Mouse (Mus musculus) neural tube, embryonic 13.5 days (tissue): Measurements from ENCODE around the gene Zfp786. TPM values are rescaled to one million over a fixed set of nuclear protein-coding genes. Genes with fewer than 3 reads are reported as not detected.
"Not testable (repeated sequence)": the region's sequence is repeated elsewhere in the genome, so short reads cannot be mapped to it uniquely, and the experiment has no call there.

Experiments
- ATAC-seq: fragments of 200-750 bp; cut with Nextera tagmentation; 2 replicates; pipeline ENCODE4 v1.8.0; 2017; ENCODE audit warnings: low read depth, mild to moderate bottlenecking, moderate TSS enrichment, moderate library complexity
- H3K27ac ChIP-seq: fragments of 300-500 bp; sonication (generic); replicated peaks from 2 replicates; pipeline ENCODE4 v1.5.1; 2015; ENCODE audit warnings: moderate library complexity, mild to moderate bottlenecking, inconsistent platforms
- H3K27me3 ChIP-seq: fragments of 300-500 bp; sonication (generic); 2 replicates; pipeline ENCODE4 v1.6.1; 2015; ENCODE audit warnings: mild to moderate bottlenecking, inconsistent platforms
- H3K36me3 ChIP-seq: fragments of 300-500 bp; sonication (generic); 2 replicates; pipeline ENCODE4 v1.6.1; 2015; ENCODE audit warnings: mild to moderate bottlenecking, inconsistent platforms
- H3K4me1 ChIP-seq: fragments of 300-500 bp; sonication (generic); replicated peaks from 2 replicates; pipeline ENCODE4 v1.6.1; 2015; ENCODE audit warnings: inconsistent platforms
- H3K4me2 ChIP-seq: fragments of 300-500 bp; sonication (generic); 2 replicates; pipeline ENCODE4 v1.6.1; 2015; ENCODE audit warnings: inconsistent platforms, mild to moderate bottlenecking, moderate library complexity
- H3K4me3 ChIP-seq: fragments of 300-500 bp; sonication (generic); 2 replicates; pipeline ENCODE4 v1.5.1; 2015; ENCODE audit warnings: mild to moderate bottlenecking, inconsistent platforms
- H3K9ac ChIP-seq: fragments of 300-500 bp; sonication (generic); 2 replicates; pipeline ENCODE4 v1.6.1; 2015; ENCODE audit warnings: moderate library complexity, mild to moderate bottlenecking, inconsistent platforms
- H3K9me3 ChIP-seq: fragments of 300-500 bp; sonication (generic); 2 replicates; pipeline ENCODE4 v1.6.1; 2016; ENCODE audit warnings: inconsistent platforms
- WGBS: fragments of 180-500 bp; shearing (Covaris S2); methylation state at CpG from one replicate; pipeline ENCODE4 v1.1.7; 2015; 5-methylcytosine and 5-hydroxymethylcytosine counted together
- microRNA counts: library from miRNA; unstranded; fragments of <30 nt; microRNA quantifications from one replicate; lab custom pipeline; 2016
- microRNA-seq: library from miRNA; unstranded; fragments of <30 nt; microRNA quantifications from one replicate; pipeline ENCODE4, GENCODE M21; 2016
- polyA plus RNA-seq: library from polyadenylated mRNA; unstranded; fragments of >200 nt; fragmentation: Nextera tagmentation; extraction: Ambion mirVana; gene quantifications from 2 replicates; pipeline ENCODE4 v1.2.1, GENCODE M21; 2015

Zfp786 gene
- polyA plus RNA-seq, 1 experiment from 2014 or later, result 17.1 TPM

DNA sequence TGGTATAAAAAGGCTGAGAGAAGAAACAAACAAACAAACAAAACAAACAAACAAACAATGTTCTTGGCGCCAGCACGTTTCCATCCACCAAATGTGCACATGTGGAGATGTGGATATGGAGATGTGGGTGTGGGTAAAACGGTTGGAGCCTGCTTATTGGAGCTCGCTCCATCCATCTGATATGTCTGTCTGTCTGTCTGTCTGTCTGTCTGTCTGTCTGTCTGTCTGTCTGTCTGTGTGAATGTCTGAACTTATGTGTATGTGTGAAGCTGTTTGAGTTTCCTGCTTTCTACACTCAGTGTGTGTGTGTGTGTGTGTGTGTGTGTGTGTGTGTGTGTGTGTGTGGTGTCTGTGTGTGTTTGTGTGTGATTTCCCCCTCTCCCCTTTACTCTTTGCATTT lies 60.8 kb downstream of the Zfp786 start:
- H3K27ac ChIP-seq, H3K27me3 ChIP-seq, H3K4me2 ChIP-seq, H3K4me1 ChIP-seq, H3K9ac ChIP-seq, H3K4me3 ChIP-seq, ATAC-seq, H3K9me3 ChIP-seq, H3K36me3 ChIP-seq: not testable (repeated sequence)
- 68% methylated on average over 4 of the region's 4 CpGs for WGBS

MicroRNAs encoded within 50 kb of the gene (microRNA counts, 519-probe panel; counts per million panel counts)
- microRNA mmu-miR-704 (lab: Ali Mortazavi, UCI), result not detected

Small RNA genes lying within 50 kb of the gene (microRNA-seq; reads per million reads assigned to microRNA genes)
- gene Mir704, result not detected

Other genes with a start within 250 kb of the Zfp786 start
- gene Ezh2, start 235.5 kb downstream of the Zfp786 start, polyA plus RNA-seq, result 90.3 and 102 TPM in 2 replicates
- gene Pdia4, start 17.4 kb downstream of the Zfp786 start, polyA plus RNA-seq, result 187 and 204 TPM in 2 replicates
- 15.7 and 17.3 TPM in 2 replicates for gene Zfp398, start 4.8 kb upstream of the Zfp786 start, polyA plus RNA-seq
- 22.1 and 23.0 TPM in 2 replicates for gene Zfp282, start 46.3 kb upstream of the Zfp786 start, polyA plus RNA-seq
- 15.8 and 17.0 TPM in 2 replicates for gene Zfp212, start 89.6 kb upstream of the Zfp786 start, polyA plus RNA-seq
- 14.7 and 15.4 TPM in 2 replicates for gene Zfp956, start 122.5 kb upstream of the Zfp786 start, polyA plus RNA-seq
- gene Zfp777, start 218.0 kb upstream of the Zfp786 start, polyA plus RNA-seq, result 8.9 and 11.7 TPM in 2 replicates